Mouse (Mus musculus): Measurements from ENCODE around the gene Pih1d1. TPM values are rescaled to one million over a fixed set of nuclear protein-coding genes. Genes with fewer than 3 reads are reported as not detected.

Pih1d1 gene
- total and polyA plus RNA-seq, 3 experiments, result 37.4 to 69.3 (median 50.3) TPM

DNA sequence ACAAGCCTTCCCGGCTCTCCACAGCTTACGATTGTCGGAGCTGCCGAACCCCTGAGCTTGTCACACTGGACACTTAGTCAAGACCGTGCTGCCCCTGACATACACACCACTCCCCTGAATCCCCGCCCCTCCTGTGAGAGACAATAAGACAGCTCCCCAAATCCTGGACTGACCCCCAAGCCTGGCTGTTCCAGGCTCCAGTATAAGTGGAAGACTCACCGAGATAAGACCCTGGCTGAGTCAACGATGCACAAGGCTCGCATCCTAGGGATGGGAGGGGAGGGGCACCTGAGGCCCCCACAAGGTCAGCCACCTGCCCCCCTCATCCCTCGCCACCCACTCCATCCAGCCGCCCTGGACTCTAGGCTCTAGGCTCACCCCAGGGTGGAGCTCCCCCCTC, 22.3 kb upstream of the Pih1d1 start:
- H3K27me3 ChIP-seq (replicated peaks), result no peaks in the 10 kb centered on the region
- H3K79me2 ChIP-seq (replicated peaks; ENCODE audit: control insufficient read depth, extremely low read depth, insufficient read depth, poor library complexity, severe bottlenecking), result peaks cover 17% of the 10 kb centered on the region
- in situ Hi-C loops (cut with MboI; ENCODE audit: low pct_ligation_motif_present, low pct_unique_long_range_greater_than_20kb, low sequenced_read_pairs) (no loop called here), dilution Hi-C loops (cut with MboI; ENCODE audit: extremely low pct_ligation_motif_present, extremely low pct_unique_long_range_greater_than_20kb, low sequenced_read_pairs) (no loop called here)
- DNase-seq (ENCODE audit: extremely low read depth), result no peak
- H3K9me3 ChIP-seq (replicated peaks; ENCODE audit: low read length), result peaks cover 3% of the 10 kb centered on the region
- peaks cover 4 to 35% of the 10 kb centered on the region in 2 experiments for H3K36me3 ChIP-seq (replicated peaks in 1 of 2; ENCODE audit: control insufficient read depth in 1 of 2, insufficient read depth in 1 of 2, low read length in 1 of 2)
- H3K4me3 ChIP-seq (replicated peaks in 1 of 3; ENCODE audit: low read depth in 2 of 3, low read length in 2 of 3, poor library complexity in 1 of 3), result no peak overlapping the region
- TF ChIP-seq BHLHE40 (IDR thresholded peaks at IDR 0.05; ENCODE audit: low read depth, low read length) (no peak), HCFC1 (IDR thresholded peaks at IDR 0.05; ENCODE audit: low read depth, low read length) (no peak), SMC3 (IDR thresholded peaks at IDR 0.05; ENCODE audit: low read depth, low read length) (no peak), CHD2 (IDR thresholded peaks at IDR 0.05; ENCODE audit: low read length) (no peak), TBP (conservative IDR thresholded peaks at IDR 0.05; ENCODE audit: low read depth, low read length) (no peak), NRF1 (IDR thresholded peaks at IDR 0.05; ENCODE audit: low read depth, low read length) (no peak), CTCF (conservative IDR thresholded peaks at IDR 0.05 in 1 of 2, IDR thresholded peaks at IDR 0.05 in 1 of 2; ENCODE audit: low read depth in 2 of 2, low read length in 2 of 2) (no peak), ZC3H11A (IDR thresholded peaks at IDR 0.05; ENCODE audit: low read depth, low read length) (no peak), CHD1 (IDR thresholded peaks at IDR 0.05; ENCODE audit: low read depth, low read length) (no peak), USF2 (conservative IDR thresholded peaks at IDR 0.05; ENCODE audit: low read depth, low read length) (no peak), KAT2A (IDR thresholded peaks at IDR 0.05; ENCODE audit: insufficient replicate concordance, low read length) (no peak), MEF2A (IDR thresholded peaks at IDR 0.05; ENCODE audit: borderline replicate concordance, low read depth, low read length) (no peak), GABPA (IDR thresholded peaks at IDR 0.05; ENCODE audit: insufficient replicate concordance, low read depth, low read length) (no peak), SIN3A (IDR thresholded peaks at IDR 0.05; ENCODE audit: low read length) (no peak), ZMIZ1 (IDR thresholded peaks at IDR 0.05; ENCODE audit: low read depth, low read length) (no peak), MAFK (IDR thresholded peaks at IDR 0.05; ENCODE audit: insufficient replicate concordance, low read length) (no peak)
- H3K9ac ChIP-seq (ENCODE audit: insufficient read depth, low read depth), result no peak overlapping the region
- H3K4me1 ChIP-seq (ENCODE audit: control insufficient read depth in 1 of 2, insufficient read depth in 2 of 2), result peaks cover 7 to 30% of the 10 kb centered on the region in 2 experiments
- no peak overlapping the region for H3K4me2 ChIP-seq (ENCODE audit: insufficient read depth, low read depth, poor library complexity, severe bottlenecking)
- no peak overlapping the region for H3K27ac ChIP-seq (ENCODE audit: insufficient read depth, low read depth)

DNA sequence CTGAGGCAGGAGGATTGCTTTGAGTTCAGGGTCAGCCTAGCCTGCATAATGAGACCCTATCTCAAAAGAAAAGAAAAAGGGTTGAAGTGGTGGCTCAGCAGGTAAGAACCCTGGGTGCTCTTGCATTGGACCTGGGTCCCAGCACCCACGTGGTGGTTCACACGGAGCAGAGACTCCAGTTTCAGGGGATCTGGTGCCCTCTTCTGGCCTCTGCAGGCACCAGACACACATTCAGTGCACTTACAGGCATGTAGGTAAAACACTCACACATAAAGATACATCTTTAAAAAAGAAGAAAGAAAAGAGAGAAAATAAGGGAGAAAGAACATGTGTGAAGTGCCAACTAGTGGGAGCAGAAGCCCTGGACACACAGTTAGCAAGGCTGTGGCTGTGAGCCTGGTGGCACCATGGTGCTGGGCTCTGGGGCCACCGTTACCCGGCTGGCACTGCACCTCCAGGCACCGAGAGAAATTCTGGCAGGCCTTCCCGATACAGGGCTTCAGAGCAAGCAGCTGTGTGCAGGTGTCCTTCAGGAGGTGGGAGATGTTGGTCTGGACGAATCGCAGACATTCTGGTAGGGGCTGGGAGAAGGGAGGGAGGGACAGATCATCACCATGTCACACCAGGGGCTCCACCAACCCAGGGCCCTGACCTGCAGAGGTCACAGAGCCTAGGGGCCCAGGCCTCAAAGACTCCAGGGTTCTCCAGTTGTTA, 20.5 kb upstream of the Pih1d1 start:
- Histone ChIP-seq H3K9ac (ENCODE audit: insufficient read depth, low read depth) (no peak overlapping the region), H3K9me3 (replicated peaks; ENCODE audit: low read length) (peaks cover 3% of the 10 kb centered on the region), H3K79me2 (replicated peaks; ENCODE audit: control insufficient read depth, extremely low read depth, insufficient read depth, poor library complexity, severe bottlenecking) (no peaks in the 10 kb centered on the region), H3K27me3 (replicated peaks) (no peaks in the 10 kb centered on the region), H3K27ac (ENCODE audit: insufficient read depth, low read depth) (no peak overlapping the region), H3K4me2 (ENCODE audit: insufficient read depth, low read depth, poor library complexity, severe bottlenecking) (no peak overlapping the region), H3K4me1 (ENCODE audit: control insufficient read depth in 1 of 2, insufficient read depth in 2 of 2) (peaks cover 7 to 30% of the 10 kb centered on the region in 2 experiments), H3K36me3 (replicated peaks in 1 of 2; ENCODE audit: control insufficient read depth in 1 of 2, insufficient read depth in 1 of 2, low read length in 1 of 2) (peaks cover 0 to 23% of the 10 kb centered on the region in 2 experiments), H3K4me3 (replicated peaks in 1 of 3; ENCODE audit: low read depth in 2 of 3, low read length in 2 of 3, poor library complexity in 1 of 3) (no peak overlapping the region)
- in situ Hi-C loops (cut with MboI; ENCODE audit: low pct_ligation_motif_present, low pct_unique_long_range_greater_than_20kb, low sequenced_read_pairs), result no loop called here
- no peak for DNase-seq (ENCODE audit: extremely low read depth)
- dilution Hi-C loops (cut with MboI; ENCODE audit: extremely low pct_ligation_motif_present, extremely low pct_unique_long_range_greater_than_20kb, low sequenced_read_pairs), result no loop called here
- TF ChIP-seq MAZ (IDR thresholded peaks at IDR 0.05; ENCODE audit: low read depth, low read length) (no peak), USF2 (conservative IDR thresholded peaks at IDR 0.05; ENCODE audit: low read depth, low read length) (no peak), ZNF384 (IDR thresholded peaks at IDR 0.05; ENCODE audit: low read depth, low read length) (no peak), CTCF (conservative IDR thresholded peaks at IDR 0.05 in 1 of 2, IDR thresholded peaks at IDR 0.05 in 1 of 2; ENCODE audit: low read depth in 2 of 2, low read length in 2 of 2) (peak in 1 of 2 experiments; percentile 42; a peak in 2 of 4 replicates), TBP (conservative IDR thresholded peaks at IDR 0.05; ENCODE audit: low read depth, low read length) (no peak)
